Mouse (Mus musculus): ENCODE measurements around the gene Tfr2. TPM values are rescaled to one million over a fixed set of nuclear protein-coding genes. Genes with fewer than 3 reads are reported as not detected.

Tfr2 gene
- polyA plus RNA-seq, 2 experiments = 1.3 to 2.1 TPM

GRCm38 (mm10) chr5:137537461-137537860 is 32.2 kb upstream of the Tfr2 start:
- Histone ChIP-seq H3K4me3 (replicated peaks; ENCODE audit: low read length) (no peak overlapping the region), H3K4me1 (ENCODE audit: control insufficient read depth, insufficient read depth, low read length) (no peaks in the 10 kb centered on the region), H3K27me3 (ENCODE audit: control insufficient read depth, insufficient read depth, low read length) (no peaks in the 10 kb centered on the region), H3K9ac (ENCODE audit: low read depth, low read length, severe bottlenecking) (no peak overlapping the region), H3K4me2 (replicated peaks; ENCODE audit: low read depth, low read length, severe bottlenecking) (no peak overlapping the region), H3K36me3 (ENCODE audit: control insufficient read depth, insufficient read depth, low read length) (no peaks in the 10 kb centered on the region), H3K9me3 (ENCODE audit: control insufficient read depth, low read length) (no peaks in the 10 kb centered on the region), H3K27ac (replicated peaks; ENCODE audit: low read depth, low read length) (no peak overlapping the region)
- ATAC-seq (ENCODE audit: low FRiP score, low read depth) = no peak
- no peak for DNase-seq (ENCODE audit: low spot score)
- TF ChIP-seq POLR2A (IDR thresholded peaks at IDR 0.05; ENCODE audit: borderline replicate concordance, extremely low read depth, insufficient read depth, insufficient read length) = no peak
- 65% methylated on average over 4 of the region's 4 CpGs for WGBS

GRCm38 (mm10) chr5:137539291-137539801 is 30.3 kb upstream of the Tfr2 start:
- H3K27me3 ChIP-seq (ENCODE audit: control insufficient read depth, insufficient read depth, low read length) = no peaks in the 10 kb centered on the region
- no peak overlapping the region for H3K4me2 ChIP-seq (replicated peaks; ENCODE audit: low read depth, low read length, severe bottlenecking)
- no peak overlapping the region for H3K4me3 ChIP-seq (replicated peaks; ENCODE audit: low read length)
- H3K9me3 ChIP-seq (ENCODE audit: control insufficient read depth, low read length) = no peaks in the 10 kb centered on the region
- no peak overlapping the region for H3K27ac ChIP-seq (replicated peaks; ENCODE audit: low read depth, low read length)
- no peak overlapping the region for H3K9ac ChIP-seq (ENCODE audit: low read depth, low read length, severe bottlenecking)
- ATAC-seq (ENCODE audit: low FRiP score, low read depth) = no peak
- 71% methylated on average over 7 of the region's 7 CpGs for WGBS
- no peak for TF ChIP-seq POLR2A (IDR thresholded peaks at IDR 0.05; ENCODE audit: borderline replicate concordance, extremely low read depth, insufficient read depth, insufficient read length)
- H3K4me1 ChIP-seq (ENCODE audit: control insufficient read depth, insufficient read depth, low read length) = no peaks in the 10 kb centered on the region
- no peak for DNase-seq (ENCODE audit: low spot score)
- no peaks in the 10 kb centered on the region for H3K36me3 ChIP-seq (ENCODE audit: control insufficient read depth, insufficient read depth, low read length)

- Histone ChIP-seq H3K27me3 (ENCODE audit: control insufficient read depth, insufficient read depth, low read length) (no peaks in the 10 kb centered on the region), H3K4me1 (ENCODE audit: control insufficient read depth, insufficient read depth, low read length) (no peaks in the 10 kb centered on the region), H3K36me3 (ENCODE audit: control insufficient read depth, insufficient read depth, low read length) (no peaks in the 10 kb centered on the region), H3K9ac (ENCODE audit: low read depth, low read length, severe bottlenecking) (no peak overlapping the region), H3K27ac (replicated peaks; ENCODE audit: low read depth, low read length) (no peak overlapping the region), H3K9me3 (ENCODE audit: control insufficient read depth, low read length) (no peaks in the 10 kb centered on the region), H3K4me2 (replicated peaks; ENCODE audit: low read depth, low read length, severe bottlenecking) (no peak overlapping the region), H3K4me3 (replicated peaks; ENCODE audit: low read length) (no peak overlapping the region)
- DNase-seq (ENCODE audit: low spot score) (no peak), ATAC-seq (ENCODE audit: low FRiP score, low read depth) (no peak)
- TF ChIP-seq POLR2A (IDR thresholded peaks at IDR 0.05; ENCODE audit: borderline replicate concordance, extremely low read depth, insufficient read depth, insufficient read length) = no peak
- 68% methylated on average over 6 of the region's 6 CpGs for WGBS
These were observed 28.6 kb upstream of the Tfr2 start for GRCm38 (mm10) chr5:137540991-137541390.

GRCm38 (mm10) chr5:137541768-137542540 is 27.7 kb upstream of the Tfr2 start:
- Histone ChIP-seq H3K4me3 (replicated peaks; ENCODE audit: low read length) (no peak overlapping the region), H3K4me2 (replicated peaks; ENCODE audit: low read depth, low read length, severe bottlenecking) (no peak overlapping the region), H3K4me1 (ENCODE audit: control insufficient read depth, insufficient read depth, low read length) (no peaks in the 10 kb centered on the region), H3K9ac (ENCODE audit: low read depth, low read length, severe bottlenecking) (no peak overlapping the region), H3K9me3 (ENCODE audit: control insufficient read depth, low read length) (no peaks in the 10 kb centered on the region), H3K36me3 (ENCODE audit: control insufficient read depth, insufficient read depth, low read length) (no peaks in the 10 kb centered on the region), H3K27me3 (ENCODE audit: control insufficient read depth, insufficient read depth, low read length) (no peaks in the 10 kb centered on the region), H3K27ac (replicated peaks; ENCODE audit: low read depth, low read length) (no peak overlapping the region)
- 73% methylated on average over 5 of the region's 5 CpGs for WGBS
- no peak for TF ChIP-seq POLR2A (IDR thresholded peaks at IDR 0.05; ENCODE audit: borderline replicate concordance, extremely low read depth, insufficient read depth, insufficient read length)
- ATAC-seq (ENCODE audit: low FRiP score, low read depth) = no peak
- DNase-seq (ENCODE audit: low spot score) = no peak

- DNase-seq (ENCODE audit: low spot score) (no peak), ATAC-seq (ENCODE audit: low FRiP score, low read depth) (no peak)
- Histone ChIP-seq H3K27ac (replicated peaks; ENCODE audit: low read depth, low read length) (no peak overlapping the region), H3K4me3 (replicated peaks; ENCODE audit: low read length) (no peak overlapping the region), H3K36me3 (ENCODE audit: control insufficient read depth, insufficient read depth, low read length) (no peaks in the 10 kb centered on the region), H3K4me1 (ENCODE audit: control insufficient read depth, insufficient read depth, low read length) (no peaks in the 10 kb centered on the region), H3K9ac (ENCODE audit: low read depth, low read length, severe bottlenecking) (no peak overlapping the region), H3K27me3 (ENCODE audit: control insufficient read depth, insufficient read depth, low read length) (no peaks in the 10 kb centered on the region), H3K4me2 (replicated peaks; ENCODE audit: low read depth, low read length, severe bottlenecking) (no peak overlapping the region), H3K9me3 (ENCODE audit: control insufficient read depth, low read length) (no peaks in the 10 kb centered on the region)
- TF ChIP-seq POLR2A (IDR thresholded peaks at IDR 0.05; ENCODE audit: borderline replicate concordance, extremely low read depth, insufficient read depth, insufficient read length) = no peak
- WGBS = 61% methylated on average over 6 of the region's 6 CpGs
These were observed 24.7 kb upstream of the Tfr2 start for GRCm38 (mm10) chr5:137544926-137545325.

Data from limb, embryonic 14.5 days (tissue).